Mouse (Mus musculus) lung, postnatal 4 days (tissue): ENCODE measurements at regions not wholly inside any gene's neighbourhood (a gene's known extent, or its start where the extent isn't known, plus 50 kb on each side); places are given as distances from the start of the nearest gene placed in this dataset.
A peak's percentile ranks its signal among the peaks of the same experiment; 100 is the strongest.

Source experiments
- DNase-seq, 2 experiments: peaks; one replicate each; pipeline ENCODE4 v3.0.0; 2021

GRCm38 (mm10) chr16:52601068-52601829, 147.4 kb upstream of the Alcam start:
- no peak for DNase-seq

- no peak for DNase-seq
Observed at GRCm38 (mm10) chr16:52598232-52598631, 144.4 kb upstream of the Alcam start.

- no peak for DNase-seq
Observed at GRCm38 (mm10) chr16:52597181-52597580, 143.3 kb upstream of the Alcam start.

- no peak for DNase-seq
Observed at GRCm38 (mm10) chr16:52588291-52588781, 134.5 kb upstream of the Alcam start.

- DNase-seq = no peak
Observed at GRCm38 (mm10) chr16:52569078-52569477, 115.2 kb upstream of the Alcam start.

DNA sequence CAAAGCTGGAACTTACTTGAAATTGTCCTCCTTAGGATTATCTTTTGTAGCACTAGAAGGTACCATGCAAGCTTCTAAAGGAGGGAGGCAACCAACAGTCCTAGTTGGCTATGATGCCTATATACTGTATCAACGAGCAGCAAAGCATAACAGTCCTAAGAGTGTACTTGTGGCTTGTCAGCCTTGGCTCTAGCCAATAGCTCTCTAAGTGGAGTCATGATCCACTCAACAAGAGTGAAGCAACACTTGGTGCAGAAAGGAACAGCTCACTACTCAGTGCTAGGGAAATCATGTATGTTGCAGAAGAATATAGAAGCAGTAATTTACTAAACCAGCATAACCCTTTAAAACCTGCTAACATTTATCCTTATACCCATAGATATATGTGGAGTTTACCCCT, 82.4 kb upstream of the Alcam start:
- DNase-seq = no peak

- DNase-seq = no peak
Observed at GRCm38 (mm10) chr16:52534601-52535000, 80.7 kb upstream of the Alcam start.

DNA sequence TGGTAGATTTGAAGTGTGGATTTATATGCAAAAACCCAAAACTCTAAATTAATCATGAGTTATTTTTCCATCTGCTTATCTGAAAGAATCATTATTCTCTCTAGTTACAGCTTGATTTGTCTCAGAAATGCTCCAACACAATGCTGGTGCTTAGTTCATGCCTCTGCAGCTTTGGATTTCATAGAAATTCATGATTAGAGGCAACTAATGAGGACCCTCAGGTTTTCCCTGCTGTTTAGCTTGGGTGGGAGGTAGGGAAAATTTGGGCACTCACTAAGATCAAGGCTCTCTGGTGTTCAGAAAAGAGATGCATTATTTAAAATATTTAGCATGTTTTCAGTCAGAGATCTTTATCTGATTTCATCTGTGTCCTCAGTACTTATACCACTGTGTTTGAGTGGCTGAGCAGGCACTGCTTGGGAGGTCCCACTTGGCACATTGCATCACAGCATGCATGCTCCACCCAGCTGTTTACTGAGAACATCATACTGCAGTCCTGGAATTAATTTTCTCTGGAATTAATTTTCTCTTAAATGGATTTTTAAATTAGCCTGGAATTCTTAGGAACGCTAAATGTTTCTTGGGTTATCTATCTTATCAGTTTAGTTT, 78.7 kb upstream of the Alcam start:
- DNase-seq = peak in 1 of 2 experiments; percentile 19

DNA sequence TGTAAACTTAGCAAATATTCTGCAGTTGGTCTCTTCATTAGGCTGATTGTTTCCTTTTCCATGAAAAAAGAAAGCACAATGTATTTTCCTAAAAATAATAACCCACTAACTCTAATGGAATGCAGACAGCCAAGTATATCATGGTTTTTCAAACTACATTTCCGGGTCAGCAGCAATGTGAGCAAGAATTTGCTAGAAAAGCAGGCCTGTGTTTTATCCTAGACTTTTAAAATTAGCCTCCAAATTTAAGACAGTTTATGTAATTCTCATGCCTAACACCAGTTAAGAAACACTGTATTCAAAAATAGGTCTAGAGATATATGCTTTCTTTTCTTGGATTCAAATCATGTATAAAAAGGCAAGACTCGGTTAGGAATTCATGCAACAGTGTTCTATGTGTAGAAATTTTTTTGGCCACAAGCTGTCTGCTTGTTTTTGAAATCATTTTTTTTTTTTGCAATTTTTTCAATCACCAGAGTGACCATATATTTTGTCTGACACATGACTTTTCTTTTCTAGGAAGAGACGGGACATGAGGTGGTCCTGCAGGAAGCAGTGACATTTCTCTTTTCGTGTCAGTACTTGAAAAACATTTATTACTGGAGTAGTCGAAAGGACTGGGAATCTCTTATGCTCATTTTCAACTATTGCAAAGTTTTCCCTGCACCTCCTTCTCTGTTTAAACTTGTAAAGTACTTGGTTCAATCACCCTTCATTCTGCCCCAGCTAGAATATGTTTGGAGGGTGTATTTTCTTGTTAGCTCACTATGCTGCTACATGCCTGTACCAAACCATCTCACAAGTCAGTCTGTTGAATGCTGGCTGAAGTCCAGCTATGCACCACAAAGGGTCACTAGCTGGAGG, 59.9 kb upstream of the Alcam start:
- no peak for DNase-seq

- peak; percentile 6 to 20 for DNase-seq
Observed at GRCm38 (mm10) chr16:52508633-52509379, 54.9 kb upstream of the Alcam start.
